Mouse (Mus musculus) stomach, embryonic 16.5 days (tissue): ENCODE measurements at regions not wholly inside any gene's neighbourhood (a gene's known extent, or its start where the extent isn't known, plus 50 kb on each side); places are given as distances from the start of the nearest gene placed in this dataset.

Experiments used
- ATAC-seq: fragments of 200-750 bp; cut with Nextera tagmentation; 2 replicates; pipeline ENCODE4 v1.8.0; 2017; ENCODE audit warnings: moderate number of reproducible peaks, moderate TSS enrichment; ENCODE audit not compliant: insufficient read depth, low FRiP score
- H3K27ac ChIP-seq: fragments of 300-500 bp; sonication (generic); 2 replicates; pipeline ENCODE4 v1.5.1; 2014; ENCODE audit warnings: low read length
- H3K27me3 ChIP-seq: fragments of 300-500 bp; sonication (generic); 2 replicates; pipeline ENCODE4 v1.6.1; 2014; ENCODE audit warnings: low read length, control low read depth, mixed read lengths; ENCODE audit not compliant: control insufficient read depth, insufficient read depth
- H3K36me3 ChIP-seq: fragments of 300-500 bp; sonication (generic); 2 replicates; pipeline ENCODE4 v1.6.1; 2014; ENCODE audit warnings: low read length; ENCODE audit not compliant: control insufficient read depth, insufficient read depth
- H3K4me1 ChIP-seq: fragments of 300-500 bp; sonication (generic); 2 replicates; pipeline ENCODE4 v1.6.1; 2014; ENCODE audit warnings: low read length, control low read depth, mixed read lengths; ENCODE audit not compliant: control insufficient read depth, insufficient read depth
- H3K4me2 ChIP-seq: fragments of 300-500 bp; sonication (generic); 2 replicates; pipeline ENCODE4 v1.6.1; 2014; ENCODE audit warnings: low read depth, low read length, mixed read lengths
- H3K4me3 ChIP-seq: fragments of 300-500 bp; sonication (generic); replicated peaks from 2 replicates; pipeline ENCODE4 v1.5.1; 2014; ENCODE audit warnings: mild to moderate bottlenecking, low read length
- H3K9ac ChIP-seq: fragments of 300-500 bp; sonication (generic); 2 replicates; pipeline ENCODE4 v1.6.1; 2014; ENCODE audit warnings: low read length
- H3K9me3 ChIP-seq: fragments of 300-500 bp; sonication (generic); replicated peaks from 2 replicates; pipeline ENCODE4 v1.6.1; 2016; ENCODE audit warnings: low read length, control low read depth; ENCODE audit not compliant: control insufficient read depth
- WGBS: fragments of 180-500 bp; shearing (Covaris S2); extraction: QIAGEN DNeasy Blood & Tissue Kit; methylation state at CpG from one replicate; pipeline ENCODE4 v1.1.7; 2014; 5-methylcytosine and 5-hydroxymethylcytosine counted together

GRCm38 (mm10) chr13:55893154-55894018, 57.4 kb upstream of the Pitx1 start:
- 55% methylated on average over 25 of the region's 25 CpGs for WGBS
- peak overlapping the region; percentile 71; the same call in 1 of the 2 replicates for H3K27ac ChIP-seq

GRCm38 (mm10) chr13:55892250-55892649, 56.3 kb upstream of the Pitx1 start:
- no peaks in the 10 kb centered on the region for H3K9me3 ChIP-seq
- WGBS, result 89% methylated on average over 3 of the region's 3 CpGs
- H3K4me3 ChIP-seq, result no peak overlapping the region
- H3K36me3 ChIP-seq, result no peaks in the 10 kb centered on the region
- H3K27ac ChIP-seq, result 0 out of 2 replicates have a peak overlapping the region, but pooled peaks have one; percentile 71
- no peaks in the 10 kb centered on the region for H3K27me3 ChIP-seq
- peaks cover 3% of the 10 kb centered on the region; the same call in 1 of the 2 replicates for H3K4me1 ChIP-seq
- no peak overlapping the region for H3K9ac ChIP-seq
- ATAC-seq, result no peak
- no peak overlapping the region for H3K4me2 ChIP-seq

More at GRCm38 (mm10) chr13:55893154-55894018, 57.4 kb upstream of the Pitx1 start:
- H3K36me3 ChIP-seq, result no peaks in the 10 kb centered on the region
- H3K27me3 ChIP-seq, result no peaks in the 10 kb centered on the region
- 0 out of 2 replicates have a peak overlapping the region, but pooled peaks have one; percentile 42 for H3K9ac ChIP-seq
- no peak for ATAC-seq
- H3K4me3 ChIP-seq, result no peak overlapping the region
- 0 out of 2 replicates have a peak overlapping the region, but pooled peaks have one; percentile 3 for H3K4me2 ChIP-seq
- H3K4me1 ChIP-seq, result peaks cover 12% of the 10 kb centered on the region
- no peaks in the 10 kb centered on the region for H3K9me3 ChIP-seq

GRCm38 (mm10) chr13:55887099-55887736, 51.2 kb upstream of the Pitx1 start:
- 77% methylated on average over 13 of the region's 13 CpGs for WGBS
- Histone ChIP-seq H3K4me1 (peaks cover 11% of the 10 kb centered on the region), H3K27ac (no peak overlapping the region), H3K9ac (no peak overlapping the region), H3K36me3 (no peaks in the 10 kb centered on the region), H3K9me3 (no peaks in the 10 kb centered on the region), H3K27me3 (no peaks in the 10 kb centered on the region), H3K4me2 (no peak overlapping the region), H3K4me3 (no peak overlapping the region)
- ATAC-seq, result 0 out of 2 replicates have a peak, but pooled peaks have one; percentile 28
